Mouse (Mus musculus): Measurements from ENCODE around the gene Efcab11.

The Efcab11 gene

DNA sequence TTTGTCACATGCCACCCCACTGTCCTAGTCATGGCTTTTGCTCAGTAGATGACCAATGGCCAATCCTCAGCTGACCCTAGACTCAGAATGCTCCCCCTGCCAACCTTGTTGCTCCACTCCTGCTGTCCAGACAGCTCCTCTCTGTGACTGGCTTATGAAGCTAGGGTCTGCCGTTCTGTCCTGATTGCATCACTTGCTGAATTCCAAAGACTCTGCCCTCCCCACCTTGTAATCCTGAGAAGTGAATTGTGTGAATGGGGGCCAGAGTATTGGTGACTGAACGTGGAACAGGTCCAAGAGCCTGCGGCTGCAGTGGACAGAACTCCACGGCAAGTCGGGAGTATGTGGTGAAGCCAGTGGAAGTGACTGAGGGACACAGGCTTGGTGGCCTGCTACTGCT lies 145.0 kb downstream of the Efcab11 start:
- no peak for DNase-seq

DNA sequence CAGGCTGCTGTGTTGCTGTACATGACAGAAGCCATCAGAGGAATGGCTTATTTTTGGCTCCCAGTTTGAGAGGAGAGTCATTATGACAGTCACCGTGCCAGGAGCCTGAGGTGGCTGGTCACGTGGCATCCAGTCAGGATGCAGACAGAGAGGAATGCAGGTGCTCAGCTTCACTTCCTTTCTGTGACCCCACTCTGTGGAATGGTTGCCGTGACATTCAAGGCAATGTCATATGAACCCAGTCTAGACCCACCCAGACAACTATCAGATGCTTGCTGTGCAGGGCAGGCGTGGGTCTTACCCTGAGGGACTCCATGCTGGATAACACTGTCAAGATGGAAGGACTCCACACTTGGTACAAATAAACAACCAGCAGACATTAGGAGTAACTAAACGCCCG lies 146.0 kb downstream of the Efcab11 start:
- no peak for DNase-seq

DNA sequence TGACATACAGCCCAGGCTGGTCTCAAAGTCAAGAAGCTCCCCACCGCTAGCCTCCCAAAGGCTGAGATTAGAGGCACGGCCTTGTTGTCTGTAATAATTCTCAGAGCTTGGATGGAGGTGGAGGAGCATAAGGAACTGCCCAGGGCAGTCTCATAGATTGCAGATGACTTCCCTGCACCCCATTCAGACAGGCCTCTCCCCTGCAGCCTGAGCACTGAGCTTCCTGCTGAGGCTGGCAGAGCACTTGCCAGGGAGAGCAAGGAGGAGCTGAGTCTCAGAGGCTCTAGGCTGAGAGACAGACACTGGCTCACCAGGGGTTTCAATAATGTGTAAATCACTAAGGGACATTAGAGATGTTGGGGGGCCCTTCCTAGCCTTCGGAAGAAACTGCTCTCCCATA lies 147.3 kb downstream of the Efcab11 start:
- no peak for DNase-seq

DNA sequence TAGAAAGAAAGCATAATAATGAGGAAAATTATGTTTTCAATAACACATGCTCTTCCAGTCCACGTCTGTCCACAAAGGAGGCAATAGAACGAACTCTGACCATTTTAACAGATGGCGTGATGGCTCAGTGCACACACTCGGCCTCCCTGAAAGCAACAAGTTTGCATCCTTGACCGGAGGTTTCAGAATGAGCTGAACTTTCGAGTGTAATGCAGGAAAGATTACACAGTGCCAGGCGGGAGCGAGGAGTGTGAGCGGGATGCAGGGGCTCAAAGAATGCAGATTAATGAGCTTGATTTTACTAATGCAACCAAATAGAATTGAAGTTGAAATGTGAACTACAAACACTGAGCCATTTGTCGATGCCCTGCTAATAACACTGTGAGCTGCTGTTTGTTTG lies 149.1 kb downstream of the Efcab11 start:
- no peak for DNase-seq

DNA sequence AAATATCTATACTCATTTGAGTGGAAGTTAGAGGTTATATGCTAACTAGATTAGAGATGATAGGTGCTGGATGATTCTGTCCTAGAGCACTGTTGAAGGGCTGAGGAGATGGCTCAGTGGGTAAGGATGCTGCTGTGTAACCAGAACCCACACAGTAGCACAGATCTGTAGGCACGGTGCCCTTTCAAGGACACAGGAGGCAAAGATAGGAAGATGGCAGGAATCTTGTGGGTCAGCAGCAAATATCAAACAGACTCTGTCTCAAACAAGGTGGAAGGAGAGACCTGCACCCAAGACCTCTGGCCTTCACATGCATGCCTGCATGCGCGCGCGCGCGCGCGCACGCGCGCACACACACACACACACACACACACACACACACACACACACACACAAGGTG lies 160.0 kb downstream of the Efcab11 start:
- no peak for DNase-seq

DNA sequence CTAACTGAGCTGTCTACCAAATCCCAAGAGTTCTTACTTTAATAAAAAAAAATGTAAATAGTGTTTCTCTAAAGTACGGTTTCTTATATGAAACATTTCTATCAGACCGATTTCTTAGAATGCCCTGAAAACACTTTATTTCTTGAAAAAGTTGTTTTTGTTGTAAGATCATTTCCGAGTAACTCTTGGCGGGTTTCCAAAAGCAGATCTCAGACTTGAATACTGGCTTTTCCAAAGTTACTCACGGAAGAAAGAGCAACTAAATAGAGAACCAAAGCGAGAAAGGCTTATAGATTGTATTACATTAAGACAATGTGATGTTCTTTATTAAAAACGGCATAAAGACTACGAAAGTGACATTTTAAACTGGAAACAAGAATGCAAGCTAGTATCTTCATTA lies 160.4 kb downstream of the Efcab11 start:
- no peak for DNase-seq

DNA sequence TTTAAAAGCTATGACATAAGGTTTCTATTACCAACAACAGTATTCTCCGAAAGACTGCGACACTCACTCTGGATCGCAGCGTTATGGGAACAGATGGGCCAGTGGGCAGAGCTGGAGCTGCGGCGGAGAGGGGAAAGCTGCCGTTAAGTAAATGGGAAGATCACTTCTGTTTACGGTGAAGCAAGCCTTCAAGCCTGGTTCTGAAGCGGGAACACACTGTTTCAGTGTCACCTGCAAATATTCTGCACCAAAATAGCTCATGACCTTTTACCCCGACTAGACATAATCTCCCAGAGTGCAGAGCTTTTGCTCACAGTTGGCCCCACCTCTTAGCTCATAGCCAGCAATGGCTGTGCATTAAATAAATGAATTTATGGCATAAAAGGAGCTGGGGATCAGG lies 162.9 kb downstream of the Efcab11 start:
- no peak for DNase-seq

DNA sequence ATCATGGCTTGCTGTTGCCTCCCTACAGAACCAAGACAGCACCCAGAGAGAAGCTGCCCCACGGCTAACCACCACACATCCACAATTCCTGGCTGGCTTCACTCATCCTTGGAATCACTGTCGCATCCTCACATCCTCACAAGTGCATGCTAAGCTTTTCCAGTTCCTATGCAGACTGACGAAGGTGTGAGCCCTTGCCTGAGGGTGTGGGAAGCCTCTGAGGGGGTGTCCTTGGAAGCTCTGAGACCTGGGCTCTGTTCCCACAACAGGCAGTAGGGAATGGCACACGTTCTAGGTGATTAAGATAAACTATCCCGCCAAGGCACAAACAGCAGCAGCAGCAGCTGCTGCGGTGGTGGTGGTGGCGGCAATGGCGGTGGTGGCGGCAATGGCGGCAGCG lies 164.5 kb downstream of the Efcab11 start:
- DNase-seq = no peak

DNA sequence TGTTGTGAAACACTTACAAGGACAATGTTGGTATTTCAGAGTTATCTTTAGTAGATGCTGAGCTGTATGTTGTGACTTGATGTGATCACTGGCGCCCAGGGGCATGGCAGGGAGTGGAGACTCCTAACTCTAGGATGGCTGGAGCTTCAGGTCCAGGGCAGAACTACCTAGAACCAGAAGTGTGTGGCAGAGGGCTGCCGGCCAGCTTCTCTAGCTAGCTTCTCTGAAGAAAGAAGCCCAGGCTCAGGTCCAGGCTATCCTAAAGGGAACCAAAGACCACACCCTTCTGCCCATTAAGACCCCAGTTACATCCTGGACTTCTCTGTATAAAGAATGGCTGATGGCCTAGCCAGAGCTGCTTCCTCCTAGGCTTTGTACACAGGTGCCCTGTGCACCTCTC lies 166.1 kb downstream of the Efcab11 start:
- no peak for DNase-seq

DNA sequence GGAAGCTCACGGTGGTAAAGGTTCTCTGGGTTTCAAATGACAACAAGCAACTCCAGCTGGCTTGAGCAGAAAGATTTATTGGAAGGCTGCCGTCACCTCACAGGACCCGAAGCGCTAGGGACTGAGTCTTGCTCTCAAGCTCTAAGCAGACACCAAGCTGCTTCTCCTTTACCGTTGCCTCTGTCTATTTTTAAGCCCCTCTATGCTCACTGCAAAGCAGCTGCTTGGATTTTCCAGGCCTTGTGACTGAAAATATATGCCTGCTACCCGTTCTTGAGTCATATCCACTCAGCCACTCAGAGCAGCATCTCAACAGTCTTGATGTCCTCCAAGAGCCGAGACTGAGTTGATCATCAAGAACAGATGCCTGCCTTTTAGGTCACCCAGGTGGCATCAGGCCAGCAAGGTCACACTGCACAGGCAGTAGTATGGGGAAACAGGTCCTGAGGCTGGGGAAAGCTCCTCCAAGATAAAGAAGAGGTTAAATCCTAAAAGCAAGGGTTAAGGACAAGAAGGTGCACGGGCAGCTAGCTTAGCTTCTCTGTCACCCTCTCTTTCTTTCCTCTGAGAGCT lies 168.1 kb downstream of the Efcab11 start:
- DNase-seq = peak; percentile 9

DNA sequence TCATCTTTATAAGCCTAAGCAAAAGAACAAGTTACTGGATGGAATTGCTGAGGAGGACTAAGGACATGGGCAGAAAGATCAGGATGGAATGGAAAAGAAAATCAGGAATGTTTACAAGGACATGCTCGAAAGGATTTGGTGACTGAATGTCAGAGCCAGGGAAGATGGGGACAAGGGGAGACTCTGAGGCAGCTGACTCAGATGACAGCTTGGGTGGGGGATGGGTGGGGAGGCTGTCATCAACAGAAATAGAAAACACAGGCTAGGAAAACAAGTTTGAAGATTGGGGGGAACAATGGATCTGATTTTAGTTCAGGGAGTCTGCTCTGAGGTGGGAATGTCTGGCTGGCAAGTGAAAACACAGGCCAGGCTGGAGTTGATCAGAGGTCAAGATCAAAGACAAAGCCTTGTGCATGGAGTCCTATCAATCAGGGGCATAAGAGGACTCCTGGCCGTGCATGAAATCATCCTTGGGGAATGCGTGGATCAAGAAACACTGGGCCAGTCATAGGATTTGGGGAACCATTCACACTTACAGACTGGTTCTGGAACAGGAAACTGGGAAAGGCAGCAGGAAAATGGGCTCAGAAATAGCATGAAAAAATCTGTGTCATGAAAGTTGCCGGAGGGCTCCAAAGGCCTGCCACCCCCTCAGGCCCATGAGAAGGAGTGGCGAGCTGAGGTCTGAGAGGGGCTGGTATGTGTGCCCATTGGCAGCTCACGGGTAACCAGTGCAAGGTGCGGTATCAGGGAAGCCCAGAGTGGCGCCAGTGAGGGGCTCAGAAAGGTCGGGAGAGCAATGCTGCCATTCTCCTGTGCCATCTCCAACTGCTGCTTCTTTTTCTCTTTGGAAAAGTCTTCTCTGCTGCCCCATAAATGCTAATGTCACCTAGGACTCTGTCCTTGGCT lies 168.9 kb downstream of the Efcab11 start:
- DNase-seq = no peak

DNA sequence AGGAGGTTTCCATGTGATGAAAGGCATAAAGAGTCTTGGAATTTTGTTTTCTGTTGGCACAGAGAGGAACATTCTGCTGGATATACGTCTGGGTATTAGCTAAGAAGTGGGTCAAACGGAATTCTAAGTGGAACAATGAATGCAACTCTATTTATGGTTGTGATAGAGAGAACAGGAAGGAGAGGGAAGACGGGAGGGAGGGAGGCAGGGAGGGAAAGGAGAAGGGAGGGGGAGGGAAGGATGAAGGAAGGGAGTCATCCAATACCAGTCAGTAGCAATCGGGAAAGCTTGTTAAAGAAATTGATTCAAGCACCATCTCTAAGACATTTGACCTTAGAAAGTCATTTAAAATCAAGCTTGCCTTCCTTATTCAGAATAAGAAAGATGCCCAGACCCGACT lies 172.0 kb downstream of the Efcab11 start:
- no peak for DNase-seq

DNA sequence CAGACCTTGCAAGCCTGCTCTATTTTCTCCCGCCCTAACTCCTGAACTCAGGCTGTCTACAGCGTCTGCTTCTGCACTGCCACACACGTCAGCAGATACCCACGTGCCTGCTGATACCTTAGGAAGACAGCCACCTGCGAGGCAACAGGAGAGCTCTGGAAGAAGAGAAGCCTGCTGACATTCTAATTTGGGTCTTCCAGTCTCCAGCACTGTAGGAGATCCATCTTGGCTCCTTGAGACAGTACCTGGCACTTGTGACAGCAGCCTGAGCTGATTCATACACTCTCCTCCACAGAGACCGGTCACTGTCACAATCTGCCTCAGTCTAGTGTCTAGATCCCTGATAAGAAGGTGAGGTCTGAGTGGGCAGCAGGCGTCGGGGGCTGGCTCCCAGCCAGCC lies 182.0 kb downstream of the Efcab11 start:
- peak; percentile 7 for DNase-seq

DNA sequence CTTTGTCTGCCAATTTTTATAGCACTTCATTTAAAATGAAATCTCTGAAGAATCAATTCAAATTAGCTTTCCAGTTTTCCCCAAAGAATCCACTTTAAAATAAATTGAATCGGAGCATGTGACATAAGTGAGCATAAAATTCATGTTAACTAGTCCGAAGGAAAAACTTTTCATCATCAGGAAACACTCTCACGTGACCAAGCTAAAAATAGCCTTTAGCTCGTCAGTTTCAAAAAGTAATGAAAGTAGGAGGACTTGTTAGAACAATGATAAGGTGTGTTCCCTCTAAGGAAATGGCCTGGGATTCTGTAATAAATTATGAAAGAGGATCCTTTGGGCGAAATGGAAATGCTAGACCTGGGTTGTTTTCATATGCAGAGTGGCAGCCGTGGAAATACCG lies 183.9 kb downstream of the Efcab11 start:
- no peak for DNase-seq

DNA sequence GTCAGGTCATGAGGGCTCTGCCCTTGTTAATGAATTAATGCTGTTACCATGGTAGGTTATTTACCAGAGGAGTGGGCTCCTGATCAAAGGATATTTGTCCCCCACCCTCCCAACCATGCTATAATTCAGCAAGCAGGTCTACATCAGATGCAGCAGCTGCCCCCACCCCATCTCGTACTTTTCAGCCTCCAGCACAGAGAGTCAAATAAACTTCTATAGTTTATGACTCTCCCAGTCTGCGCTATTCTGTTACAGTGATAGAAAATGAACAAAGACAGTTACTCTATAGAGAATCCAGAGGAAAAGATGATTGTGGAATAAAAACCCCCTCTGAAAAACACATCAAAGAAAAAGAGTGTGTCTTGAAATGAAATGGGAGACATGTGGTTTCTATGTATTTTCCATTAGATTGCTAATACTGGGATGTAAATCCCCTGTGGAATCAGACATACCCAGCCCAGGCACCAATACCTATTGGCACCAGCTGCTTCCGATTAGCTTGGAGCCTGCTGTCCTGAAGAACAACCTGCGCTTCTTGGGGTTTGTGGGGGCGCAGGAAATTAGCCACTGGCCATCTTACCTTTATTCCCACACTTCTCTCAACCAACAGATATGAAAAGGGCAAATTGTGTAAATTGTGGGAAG lies 184.7 kb downstream of the Efcab11 start:
- DNase-seq = no peak

DNA sequence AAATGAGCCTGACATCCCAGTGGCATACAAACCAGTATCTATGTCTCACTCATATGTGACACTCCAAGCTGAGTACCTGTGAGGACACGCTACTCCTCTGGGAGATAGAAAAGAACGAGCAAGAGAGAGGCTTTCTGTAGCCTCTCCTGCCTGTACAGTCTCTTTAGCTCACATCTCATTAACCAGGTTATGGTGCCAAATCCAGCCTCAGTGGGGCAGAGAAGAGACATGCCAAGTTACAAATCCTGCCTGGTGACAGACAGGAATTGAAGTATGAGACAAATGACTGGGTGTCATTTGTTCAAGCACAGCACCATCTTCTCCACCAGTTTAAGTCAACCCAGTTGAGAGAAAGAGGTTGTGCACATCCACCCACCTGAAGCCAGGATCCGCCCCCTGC lies 190.2 kb downstream of the Efcab11 start:
- no peak for DNase-seq

DNA sequence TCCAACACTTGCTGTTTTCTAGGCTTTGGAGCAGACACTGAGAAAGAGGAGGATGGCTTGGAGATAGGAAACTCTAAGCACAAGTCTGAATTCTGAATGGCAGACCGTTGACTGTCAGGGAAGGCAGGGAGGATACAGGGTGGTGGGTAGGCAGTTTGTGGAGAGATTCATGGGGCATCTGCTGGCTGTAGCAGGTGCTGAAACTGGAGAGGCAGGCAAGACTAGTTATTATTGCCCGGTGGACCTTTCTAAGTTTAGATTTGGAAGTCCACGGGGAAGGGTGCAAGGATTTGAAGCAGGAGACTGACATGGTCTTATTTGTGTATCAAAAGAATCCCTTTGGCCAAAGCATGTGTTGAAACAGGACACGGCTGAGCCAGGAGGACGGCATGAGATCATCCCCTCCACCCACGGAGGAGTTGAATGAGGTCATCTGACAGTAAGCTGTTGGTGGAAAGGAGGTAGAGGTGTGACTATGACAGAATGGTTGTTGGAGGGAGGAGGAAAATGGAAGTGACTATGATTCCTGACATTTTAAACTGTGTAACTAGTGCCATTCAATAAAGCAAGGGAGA lies 197.7 kb downstream of the Efcab11 start:
- DNase-seq = peak; percentile 13

DNA sequence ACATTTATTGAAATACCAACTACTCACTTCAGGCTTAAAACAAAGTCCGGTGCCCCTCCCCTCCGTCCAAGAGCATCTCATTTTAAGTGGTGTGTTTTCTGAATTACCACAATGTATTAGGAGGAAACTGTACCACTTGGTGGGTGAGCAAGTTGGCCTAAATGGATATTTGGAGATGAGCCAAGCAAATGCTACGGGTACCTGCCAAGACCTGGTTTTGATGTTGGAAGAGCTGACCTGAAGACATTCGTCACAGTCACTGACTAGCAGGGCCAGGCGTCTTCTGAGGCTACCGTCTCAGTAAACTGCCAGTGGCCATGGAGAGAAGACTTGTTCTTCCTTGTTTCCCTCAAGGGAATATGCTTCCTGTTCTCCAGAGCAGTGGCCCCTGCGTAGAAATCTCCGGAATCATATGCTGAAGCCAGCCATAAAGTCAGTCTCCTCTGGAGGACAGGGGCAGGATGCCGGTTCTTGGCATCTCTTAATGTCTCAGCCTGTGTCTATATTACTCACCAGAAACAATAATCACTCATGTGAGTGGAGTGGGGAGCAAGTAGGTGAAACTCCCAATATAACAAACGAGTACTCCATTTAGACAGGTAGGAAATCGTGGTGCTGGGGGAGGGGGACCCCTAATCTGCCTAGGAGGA lies 198.7 kb downstream of the Efcab11 start:
- DNase-seq = peak; percentile 6

DNA sequence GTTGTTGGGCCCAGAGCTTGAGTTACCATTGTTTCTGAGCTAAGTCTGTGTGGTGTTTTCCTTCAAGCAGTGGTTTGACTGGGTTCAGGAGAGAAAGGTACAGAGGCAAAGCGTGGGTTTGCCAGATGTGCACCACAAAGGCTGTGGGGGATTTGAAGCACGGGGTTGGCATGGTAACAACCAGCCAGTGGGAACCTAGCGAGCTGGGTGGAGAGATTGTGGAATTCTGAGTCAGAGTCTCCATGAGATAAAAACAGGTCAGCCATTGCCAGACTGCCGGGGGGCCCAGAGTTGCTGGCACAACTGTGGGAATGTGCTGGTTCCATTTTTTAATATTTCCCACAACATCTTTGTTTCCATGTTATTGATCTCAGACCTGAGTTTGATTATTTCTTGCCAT lies 202.6 kb downstream of the Efcab11 start:
- no peak for DNase-seq

DNA sequence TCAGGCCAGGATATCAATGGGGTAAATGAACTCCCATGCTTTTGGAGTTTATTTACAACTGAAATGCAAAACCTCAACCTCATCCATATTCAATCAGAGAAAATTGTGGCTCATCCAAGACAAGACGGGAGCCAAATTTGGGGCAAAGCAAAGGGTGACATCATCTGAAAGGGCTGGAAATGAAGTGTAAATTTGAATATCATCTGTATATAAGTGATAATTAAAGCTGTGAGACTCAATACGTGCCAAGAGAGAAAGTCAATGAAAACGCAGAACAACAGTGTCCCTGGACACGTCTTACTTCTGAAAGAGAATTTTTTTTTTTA lies 212.4 kb downstream of the Efcab11 start:
- no peak for DNase-seq

DNA sequence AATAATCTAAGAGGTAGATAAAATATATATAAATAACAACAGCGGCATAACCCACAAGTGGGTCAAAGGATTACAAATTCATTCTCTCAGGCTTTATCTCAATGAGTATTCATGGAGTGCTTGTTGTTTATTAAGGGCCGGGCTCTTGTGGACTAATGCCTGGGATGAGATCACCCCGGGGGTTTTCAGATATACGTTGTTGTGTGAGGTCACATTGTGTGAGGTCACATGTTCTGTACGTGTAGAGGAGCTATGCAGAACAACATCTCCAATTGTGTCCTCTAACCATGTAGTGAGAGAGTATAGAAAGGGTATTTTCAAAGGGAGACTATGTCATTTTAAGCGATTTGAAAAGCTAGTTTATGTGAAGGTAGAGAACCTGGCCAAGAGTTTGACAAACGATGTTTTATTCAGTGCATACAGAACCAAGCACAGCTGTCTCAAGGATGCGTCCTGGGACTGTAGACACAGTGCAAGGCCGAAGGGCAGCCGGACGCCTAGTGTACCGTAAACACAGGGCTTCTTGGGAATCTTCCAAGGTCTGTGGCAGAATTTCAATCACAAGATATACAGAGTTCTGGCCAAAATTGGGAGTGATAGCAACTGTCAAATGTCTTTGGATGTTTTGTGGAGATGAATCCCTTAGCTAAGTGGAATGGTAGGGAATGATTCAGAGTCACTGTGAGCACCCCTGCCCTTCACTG lies 212.9 kb downstream of the Efcab11 start:
- no peak for DNase-seq

DNA sequence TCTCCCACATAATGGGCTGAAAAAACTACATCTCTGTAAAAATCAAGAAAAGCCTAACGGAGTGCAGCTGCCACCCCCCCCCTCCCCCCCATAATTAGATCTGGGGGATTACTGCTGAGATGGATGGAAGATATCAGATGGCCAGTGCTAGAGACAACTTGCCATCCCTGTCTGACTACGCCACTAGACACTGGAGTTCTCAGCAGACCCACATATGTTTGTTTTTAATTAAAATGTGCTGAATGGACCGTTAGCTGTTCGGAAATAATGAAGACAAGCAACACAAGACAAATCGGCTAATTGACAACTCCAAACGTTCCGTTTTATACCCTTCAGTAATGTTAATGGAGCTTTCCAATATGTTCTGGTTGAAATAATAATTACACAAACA lies 213.5 kb downstream of the Efcab11 start:
- DNase-seq = no peak
